Mouse (Mus musculus): ENCODE measurements around the gene Apip. TPM values are rescaled to one million over a fixed set of nuclear protein-coding genes. Genes with fewer than 3 reads are reported as not detected.

Gene Apip
- total RNA-seq, 2 experiments from 2014 or later: 36.0 to 50.7 TPM

- no peak for TF ChIP-seq CTCF (IDR thresholded peaks at IDR 0.05)
- H3K27ac ChIP-seq: no peak overlapping the region
- DNase-seq: no peak
- no peak overlapping the region for H3K4me3 ChIP-seq
- intact Hi-C loops (cut with DNase I): no loop called here
Measured at GRCm38 (mm10) chr2:103117212-103117611, 43.7 kb downstream of the Apip start.

GRCm38 (mm10) chr2:103118324-103119196, 45.1 kb downstream of the Apip start:
- TF ChIP-seq CTCF (IDR thresholded peaks at IDR 0.05): no peak
- Histone ChIP-seq H3K4me3 (no peak overlapping the region), H3K27ac (no peak overlapping the region)
- no peak for DNase-seq
- intact Hi-C loops (cut with DNase I): no loop called here

GRCm38 (mm10) chr2:103119197-103119854, 45.9 kb downstream of the Apip start:
- intact Hi-C loops (cut with DNase I): no loop called here
- H3K4me3 ChIP-seq: no peak overlapping the region
- DNase-seq: no peak
- no peak for TF ChIP-seq CTCF (IDR thresholded peaks at IDR 0.05)
- H3K27ac ChIP-seq: no peak overlapping the region

GRCm38 (mm10) chr2:103129676-103130075, 56.2 kb downstream of the Apip start:
- no peak for TF ChIP-seq CTCF (IDR thresholded peaks at IDR 0.05)
- Histone ChIP-seq H3K27ac (no peak overlapping the region), H3K4me3 (no peak overlapping the region)
- no peak for DNase-seq
- intact Hi-C loops (cut with DNase I): no loop called here

- intact Hi-C loops (cut with DNase I): no loop called here
- H3K27ac ChIP-seq: no peak overlapping the region
- TF ChIP-seq CTCF (IDR thresholded peaks at IDR 0.05): peak; percentile 16
- no peak for DNase-seq
- H3K4me3 ChIP-seq: no peak overlapping the region
Measured at GRCm38 (mm10) chr2:103131145-103131544, 57.7 kb downstream of the Apip start.

GRCm38 (mm10) chr2:103138529-103139265, 65.2 kb downstream of the Apip start:
- Histone ChIP-seq H3K27ac (no peak overlapping the region), H3K4me3 (no peak overlapping the region)
- intact Hi-C loops (cut with DNase I): no loop called here
- TF ChIP-seq CTCF (IDR thresholded peaks at IDR 0.05): no peak
- no peak for DNase-seq

Other genes with a start within 250 kb of the Apip start
- gene Cd44, start 172.0 kb upstream of the Apip start, total RNA-seq (2021): 1 to 10 TPM; 4.1 to 6.1 TPM
- 100 to 1,000 TPM in 1 of 2 experiments, 10 to 100 TPM in 1; 69.0 to 104 TPM for gene Pdhx, start 162 bp upstream of the Apip start, total RNA-seq (2021)
- gene Ehf, start 229.6 kb downstream of the Apip start, total RNA-seq (2021): under 1 TPM in 1 of 2 experiments, not detected in 1; 0.23 TPM

Data from gastrocnemius, adult 2 months (tissue).